Mouse (Mus musculus) layer of hippocampus, postnatal 14 days (tissue): Measurements from ENCODE around the gene Trim47. TPM values are rescaled to one million over a fixed set of nuclear protein-coding genes. Genes with fewer than 3 reads are reported as not detected.

Experiments
- DNase-seq, 2 experiments: peaks; one replicate each; pipeline ENCODE4 v3.0.0; 2021 to 2022; ENCODE audit warnings: low spot score in 2 of 2, mixed read lengths in 1 of 2
- long read RNA-seq, 2 experiments: library from polyadenylated mRNA; stranded (forward); transcript quantifications; one replicate each; pipeline ENCODE4 v2.0.0; 2021
- total RNA-seq, 2 experiments: library from RNA; stranded (reverse); gene quantifications; 2 replicates each; pipeline ENCODE4 v1.2.3; 2021

Trim47 gene
- total RNA-seq = 1 to 10 TPM; 5.7 to 7.8 TPM
- long read RNA-seq, experiment 1, transcript Trim47-202 (6 exons, 2,192 nt) = major isoform, 8 of 12 reads
- long read RNA-seq, experiment 1, partial matches to known transcripts = 0 of 12 reads
- long read RNA-seq, experiment 1, other reads (novel, unspliced or antisense) = 4 of 12 reads
- long read RNA-seq, experiment 2, transcript Trim47-202 (6 exons, 2,192 nt) = major isoform, 9 of 14 reads
- long read RNA-seq, experiment 2, partial matches to known transcripts = 0 of 14 reads
- long read RNA-seq, experiment 2, other reads (novel, unspliced or antisense) = 3 of 14 reads

DNA sequence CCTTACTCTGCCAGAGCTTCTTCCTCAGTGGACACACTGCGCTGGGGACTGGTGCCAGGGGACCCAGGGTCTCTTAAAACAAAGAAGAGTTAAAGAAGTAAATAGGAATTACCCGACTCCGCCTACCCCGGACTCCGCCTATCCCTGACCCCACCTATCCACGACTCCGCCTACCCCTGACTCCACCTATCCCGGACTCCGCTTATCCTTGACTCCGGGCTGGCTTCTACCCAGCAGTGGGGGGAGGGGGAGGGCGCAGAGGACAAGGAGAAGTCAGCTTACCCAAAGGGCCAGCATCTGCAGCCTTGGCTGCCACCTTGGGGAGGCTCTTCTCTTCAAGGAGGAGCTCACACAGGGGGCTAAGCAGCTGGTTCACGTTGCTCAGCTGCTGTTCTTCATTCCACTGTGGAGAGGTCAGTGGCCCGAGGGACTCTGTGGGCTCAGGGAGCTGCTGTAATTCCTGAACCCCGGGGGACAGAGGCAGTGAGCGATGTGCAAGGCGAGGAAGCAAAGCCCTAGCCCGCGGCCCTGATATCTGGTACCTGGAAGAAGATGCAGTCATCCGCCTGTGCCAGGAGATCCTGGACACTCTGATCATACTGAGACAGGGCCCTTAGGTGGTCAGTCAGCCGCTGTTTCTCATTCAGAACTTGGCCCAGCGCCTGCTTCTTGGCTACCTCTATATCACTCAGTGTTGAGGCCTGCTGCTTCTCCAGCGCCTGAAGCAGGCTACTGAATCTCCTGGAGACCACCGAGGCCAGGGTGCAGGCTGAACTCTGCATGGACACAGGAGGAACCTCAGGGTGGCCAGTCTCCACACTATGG is at the start of gene Trim47:
TSS of gene Trim47 (minus strand) at position 55 of the 825 bp plus-strand sequence.
- DNase-seq = no peak

DNA sequence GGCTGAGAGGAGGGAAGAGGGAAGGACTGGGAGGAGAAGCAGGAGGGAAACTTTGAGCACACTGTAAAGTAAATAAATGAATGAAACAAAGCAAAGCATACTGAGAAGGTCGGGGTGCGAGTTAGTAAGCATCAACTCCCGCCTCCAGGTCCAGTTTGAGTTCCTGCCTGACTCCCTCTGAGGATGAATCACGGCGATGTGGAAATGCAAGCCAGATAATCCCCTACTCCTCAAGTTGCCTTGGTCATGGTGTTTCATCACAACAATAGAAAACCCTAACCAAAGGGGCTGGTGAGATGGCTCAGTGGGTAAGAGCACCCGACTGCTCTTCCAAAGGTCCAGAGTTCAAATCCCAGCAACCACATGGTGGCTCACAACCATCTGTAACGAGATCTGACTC is 49.0 kb upstream of the Trim47 start:
- no peak for DNase-seq

DNA sequence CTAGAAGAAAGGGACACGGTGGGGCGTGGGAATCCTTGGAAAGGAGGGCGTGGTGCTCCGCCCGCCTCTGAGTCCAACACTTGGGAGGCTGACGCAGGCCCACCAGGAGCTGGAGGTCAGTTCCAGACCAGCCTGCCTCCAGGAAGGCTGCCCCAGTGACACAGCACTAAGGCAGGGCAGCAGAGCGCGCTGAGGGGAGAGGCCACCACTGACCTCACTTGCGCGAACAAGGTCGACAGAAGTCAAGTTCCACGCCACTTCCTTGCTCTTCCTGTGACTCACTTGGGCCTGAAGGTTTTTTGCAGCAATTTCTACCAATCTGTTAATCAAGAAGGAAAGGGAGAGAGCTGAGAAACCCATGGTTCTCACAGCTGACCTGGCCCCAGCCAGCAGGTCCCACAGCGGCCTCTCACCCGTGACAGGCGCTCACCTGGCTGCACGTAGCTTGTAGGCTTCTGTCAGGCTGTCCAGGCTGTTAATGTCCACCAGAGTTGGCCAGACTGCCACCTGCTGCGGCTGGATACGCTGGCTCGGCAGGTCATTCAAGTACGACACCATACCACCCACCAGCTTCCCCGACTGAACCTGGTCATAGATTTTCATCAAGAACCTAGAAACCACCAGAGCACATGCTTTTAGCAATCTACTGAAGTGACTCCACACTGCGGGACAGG is 47.9 kb upstream of the Trim47 start:
- DNase-seq = no peak

DNA sequence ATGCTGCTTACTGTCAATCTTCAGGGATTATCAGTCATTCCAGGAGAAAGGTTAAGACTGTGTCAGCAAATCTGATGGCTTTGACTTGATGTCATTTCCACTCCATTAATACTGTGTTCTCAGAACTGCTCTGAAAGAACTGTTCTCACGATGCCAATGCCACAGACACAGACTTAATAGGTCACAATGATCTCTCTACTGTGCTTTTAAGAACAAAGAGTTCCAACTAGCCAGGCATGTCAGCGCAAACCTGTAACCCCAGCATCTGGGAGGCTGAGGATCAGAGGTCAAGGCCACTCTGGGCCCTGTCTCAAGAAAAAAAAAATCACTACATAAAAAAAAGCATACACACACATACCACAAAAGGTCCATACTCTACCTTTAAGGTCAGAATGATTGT is 44.9 kb upstream of the Trim47 start:
- DNase-seq = no peak

DNA sequence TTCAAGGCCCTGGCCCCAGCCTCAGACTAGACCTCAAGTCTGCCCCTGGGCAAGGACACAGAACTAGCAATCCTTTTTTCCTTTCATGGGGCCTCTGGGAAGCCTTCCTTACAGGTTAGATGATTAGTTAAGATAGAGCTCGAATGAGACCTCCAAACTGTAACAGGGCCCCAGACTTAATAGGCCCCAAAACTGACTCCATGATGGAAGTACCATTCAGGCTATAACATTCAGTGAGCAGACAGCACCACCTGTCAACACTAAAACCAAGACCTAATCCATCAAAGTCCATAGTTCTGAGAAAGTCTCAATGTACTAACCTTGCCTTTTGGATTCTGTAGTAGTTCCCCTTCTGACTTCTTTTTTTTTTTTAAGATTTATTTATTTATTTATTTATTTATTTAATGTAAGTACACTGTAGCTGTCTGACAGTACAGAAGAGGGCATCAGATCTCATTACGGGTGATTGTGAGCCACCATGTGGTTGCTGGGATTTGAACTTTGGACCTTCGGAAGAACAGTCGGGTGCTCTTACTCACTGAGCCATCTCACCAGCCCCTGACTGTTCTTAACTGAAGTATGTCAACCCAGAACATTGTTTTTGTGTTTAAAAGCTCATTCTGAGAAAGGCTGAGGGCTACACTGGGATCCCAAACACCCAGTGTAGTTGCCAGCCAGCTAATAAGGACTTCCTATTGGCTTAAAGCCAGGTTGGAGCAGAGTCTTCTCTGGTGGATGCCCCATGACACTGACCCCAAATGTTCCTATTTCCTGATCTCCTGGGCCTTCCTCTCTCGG is 43.2 kb upstream of the Trim47 start:
- no peak for DNase-seq

DNA sequence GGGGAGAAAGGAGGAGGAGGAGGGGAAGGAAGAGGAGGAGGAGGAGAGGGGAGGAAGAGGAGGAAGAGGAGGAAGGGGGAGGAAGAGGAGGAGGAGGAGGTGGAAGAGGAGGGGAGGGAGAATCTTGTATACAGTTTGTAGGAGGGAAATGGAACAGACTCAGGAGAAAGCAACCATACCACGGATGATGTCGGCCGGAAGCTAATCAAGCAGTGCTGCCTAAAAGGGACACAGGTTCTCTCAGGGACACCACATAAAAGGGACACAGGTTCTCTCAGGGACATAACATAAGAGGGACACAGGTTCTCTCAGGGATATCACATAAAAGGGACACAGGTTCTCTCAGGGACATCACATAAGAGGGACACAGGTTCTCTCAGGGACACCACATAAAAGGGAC is 42.2 kb upstream of the Trim47 start:
- DNase-seq = no peak

DNA sequence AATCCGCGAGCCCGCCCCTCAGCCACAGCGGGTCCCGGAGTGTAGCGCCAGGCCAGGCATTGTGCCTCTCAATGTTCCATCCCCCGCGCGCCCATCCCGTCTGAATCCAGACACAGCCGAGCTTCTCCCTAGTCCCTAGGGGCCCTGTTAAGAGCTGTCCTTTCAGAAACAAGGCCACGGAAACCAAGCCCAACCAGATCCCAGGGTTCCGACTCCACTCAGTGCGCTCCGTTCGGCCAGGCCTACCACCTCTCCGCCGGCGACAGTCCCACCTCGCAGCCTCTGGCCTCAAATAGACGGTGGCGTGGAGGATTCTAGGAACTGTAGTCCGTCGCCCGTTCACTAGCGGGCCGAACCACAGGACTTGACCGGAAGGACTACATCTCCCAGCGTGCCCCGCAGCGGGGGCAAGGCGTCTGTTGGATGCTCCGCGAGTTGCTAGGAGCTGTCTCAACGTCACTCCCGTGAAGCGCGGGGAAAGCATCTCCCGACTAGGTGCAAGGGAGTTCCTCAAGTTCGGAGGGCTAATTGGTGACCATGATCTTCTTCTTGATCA is 41.0 kb upstream of the Trim47 start, which contains the start of gene Fbf1:
TSS of gene Fbf1 (minus strand) at position 283 of the 556 bp plus-strand sequence.
- peak; percentile 91 to 98 for DNase-seq

DNA sequence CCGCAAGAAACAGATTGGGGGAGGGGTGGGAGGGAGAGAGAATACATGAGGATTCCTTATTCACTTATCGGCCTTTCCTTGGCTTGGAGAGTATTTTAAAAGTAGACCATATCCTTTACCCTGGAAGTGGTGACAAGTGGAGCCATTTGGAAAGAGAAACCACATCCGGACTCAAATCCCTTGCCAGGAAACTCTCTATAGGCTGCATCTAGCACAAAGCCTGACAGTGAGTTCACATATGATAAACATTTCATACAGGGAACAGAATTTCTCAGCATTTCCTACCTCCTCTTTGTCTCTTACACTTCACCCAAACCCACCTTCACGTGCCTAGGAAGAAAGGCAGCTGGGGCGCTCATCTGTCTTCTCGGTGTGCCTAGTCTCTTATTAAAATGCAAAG is 40.2 kb upstream of the Trim47 start:
- no peak for DNase-seq

DNA sequence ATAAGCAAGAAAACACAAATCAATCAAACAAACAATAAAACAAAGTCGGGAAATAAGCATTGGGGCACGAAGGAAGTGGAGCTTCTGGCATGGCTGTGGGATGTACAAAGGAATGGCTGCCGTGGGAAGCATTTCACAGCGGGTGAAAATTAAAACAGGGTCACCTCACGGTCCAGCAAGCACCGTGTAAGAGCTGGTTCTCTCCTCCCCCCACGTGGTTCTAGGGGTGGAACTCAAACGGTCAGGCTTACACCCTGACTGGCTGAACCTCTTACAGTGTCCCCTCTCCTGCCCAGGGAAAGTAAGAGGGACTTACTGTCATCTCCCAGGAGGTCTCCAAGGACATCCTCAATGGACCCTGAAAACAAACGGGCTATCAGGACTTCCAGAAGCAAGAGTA is 36.0 kb upstream of the Trim47 start:
- DNase-seq = no peak

DNA sequence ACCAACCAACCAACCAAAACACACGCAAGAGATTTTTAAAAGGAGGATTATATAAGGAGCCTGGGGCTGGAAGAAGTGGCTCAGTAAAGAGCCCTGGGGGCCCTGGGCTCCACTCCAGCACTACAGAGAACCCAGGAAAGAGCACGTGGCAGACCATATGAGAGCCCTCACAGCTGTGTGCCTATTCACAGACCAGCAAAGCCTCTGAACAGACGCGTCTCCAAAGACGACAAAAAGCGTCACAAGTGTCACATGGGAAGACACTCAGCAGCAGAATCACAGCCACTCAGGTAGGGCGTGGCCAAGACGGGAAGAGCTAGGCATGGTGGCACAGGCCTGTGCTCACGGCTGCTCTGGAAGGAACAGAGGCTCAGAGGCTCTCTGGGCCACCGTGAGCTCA is 35.1 kb upstream of the Trim47 start:
- peak in 1 of 2 experiments; percentile 53 for DNase-seq

DNA sequence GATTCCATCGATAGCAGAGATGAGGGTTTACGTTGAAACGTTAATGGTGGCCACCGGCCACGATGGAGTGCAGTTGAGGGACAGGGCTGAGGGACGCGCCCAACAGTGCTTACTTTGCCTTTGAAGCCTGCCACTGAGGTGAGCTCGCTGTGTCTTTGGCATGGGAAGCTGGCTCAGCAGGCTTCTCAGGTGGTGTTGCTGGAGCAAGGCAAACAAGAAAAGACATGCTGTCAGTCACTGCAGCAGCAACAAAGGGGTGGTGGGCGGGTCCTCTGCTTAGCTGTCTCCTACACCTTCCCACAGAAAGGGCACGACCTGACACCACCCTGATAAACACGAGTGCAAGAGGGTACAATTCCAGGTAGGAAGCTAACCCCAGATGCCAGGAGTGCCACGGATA is 34.3 kb upstream of the Trim47 start:
- no peak for DNase-seq

DNA sequence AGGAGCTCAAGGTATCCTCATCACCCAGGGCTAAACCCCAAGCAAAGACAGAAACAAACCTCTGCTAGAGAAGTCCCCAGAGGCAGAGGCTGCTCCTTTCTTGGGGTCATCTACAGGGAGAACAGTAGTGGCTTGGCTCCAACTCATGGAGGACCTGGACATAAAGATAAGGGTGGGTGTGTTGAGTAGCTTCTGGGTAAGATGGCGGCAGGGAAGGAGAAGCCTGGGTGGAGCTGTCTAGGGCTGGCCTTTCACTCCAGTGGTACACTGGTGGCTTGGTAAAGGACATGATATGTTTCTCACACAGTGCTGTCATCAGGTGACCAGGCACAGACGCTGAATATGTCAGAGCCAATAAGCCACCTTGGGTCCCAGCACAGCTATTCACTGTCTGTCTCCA is 23.9 kb upstream of the Trim47 start:
- no peak for DNase-seq

DNA sequence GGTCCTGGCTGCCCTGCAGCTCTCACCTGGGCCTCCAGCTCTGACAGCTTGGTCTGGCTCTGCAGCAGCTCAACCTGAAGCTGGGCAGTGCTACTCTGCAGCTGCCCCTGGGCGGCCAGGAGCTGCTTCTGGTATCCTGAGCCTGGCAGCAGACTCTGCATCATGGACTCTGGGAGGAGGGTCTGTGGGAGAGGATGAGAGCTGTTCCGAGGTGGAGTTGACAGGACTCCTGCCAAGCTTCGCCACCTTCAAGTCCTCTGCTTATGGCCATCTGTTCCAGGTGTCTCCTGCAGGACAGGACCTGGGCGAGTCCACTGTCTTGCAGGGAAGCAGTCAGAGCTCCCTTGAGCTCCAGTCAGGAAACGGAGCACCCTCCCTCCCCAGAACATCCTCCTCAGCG is 22.3 kb upstream of the Trim47 start:
- DNase-seq = no peak

DNA sequence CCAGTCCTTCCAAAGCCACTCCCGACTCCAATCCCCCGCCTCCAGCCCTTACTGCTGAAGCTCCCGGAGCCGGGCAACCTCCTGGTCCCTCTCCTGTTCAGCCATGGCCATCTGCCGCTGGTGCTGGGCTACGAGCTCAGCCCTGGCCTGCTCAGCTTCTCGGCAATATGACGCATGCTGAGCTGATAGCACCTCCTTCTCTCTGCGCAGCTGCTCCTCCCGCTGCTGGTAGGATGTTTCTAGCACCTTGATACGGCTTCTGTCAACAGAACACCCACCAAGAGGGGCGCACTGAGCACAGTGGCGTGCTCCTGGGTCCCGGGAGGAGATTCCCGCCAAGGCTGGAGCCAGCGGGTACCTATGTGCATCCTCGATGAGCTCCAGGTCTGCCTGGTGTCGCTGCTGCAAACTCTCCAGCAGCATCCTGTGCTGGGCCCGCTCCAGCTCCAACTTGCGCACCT is 21.8 kb upstream of the Trim47 start:
- DNase-seq = no peak

DNA sequence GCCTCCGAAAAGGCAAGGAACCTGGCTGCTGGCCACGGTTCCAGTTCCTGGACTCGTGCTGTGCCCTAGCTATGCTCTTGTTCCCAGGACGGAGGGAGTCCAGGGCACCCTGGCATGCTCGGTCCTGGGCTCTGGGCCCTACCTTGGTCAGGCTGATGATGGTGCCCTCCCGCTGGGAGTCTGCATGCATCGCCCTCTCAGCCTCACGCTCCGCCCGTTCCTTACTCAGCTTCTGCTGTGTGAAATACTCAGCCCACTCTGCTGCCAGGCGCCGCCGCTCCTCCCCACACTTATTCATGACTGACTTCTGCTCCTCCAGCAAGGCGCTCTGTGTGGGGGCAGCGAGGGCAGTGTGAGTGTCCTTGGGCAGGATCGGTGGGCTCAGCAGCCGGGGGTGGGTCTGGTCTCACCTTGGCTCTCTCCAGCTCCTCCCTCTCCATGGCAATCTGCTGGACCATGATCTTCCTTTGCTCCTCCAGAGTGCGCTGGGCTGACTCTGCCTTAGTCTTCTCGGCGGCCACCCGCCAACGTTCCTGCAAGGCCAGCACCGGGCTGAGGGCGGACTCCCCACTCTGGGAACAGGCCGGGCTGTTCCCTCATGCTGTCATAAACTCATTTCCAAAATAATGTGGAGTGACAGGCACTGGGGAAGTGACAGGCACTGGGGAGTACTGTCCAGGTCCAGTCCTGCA is 19.4 kb upstream of the Trim47 start:
- peak; percentile 64 to 66 for DNase-seq

DNA sequence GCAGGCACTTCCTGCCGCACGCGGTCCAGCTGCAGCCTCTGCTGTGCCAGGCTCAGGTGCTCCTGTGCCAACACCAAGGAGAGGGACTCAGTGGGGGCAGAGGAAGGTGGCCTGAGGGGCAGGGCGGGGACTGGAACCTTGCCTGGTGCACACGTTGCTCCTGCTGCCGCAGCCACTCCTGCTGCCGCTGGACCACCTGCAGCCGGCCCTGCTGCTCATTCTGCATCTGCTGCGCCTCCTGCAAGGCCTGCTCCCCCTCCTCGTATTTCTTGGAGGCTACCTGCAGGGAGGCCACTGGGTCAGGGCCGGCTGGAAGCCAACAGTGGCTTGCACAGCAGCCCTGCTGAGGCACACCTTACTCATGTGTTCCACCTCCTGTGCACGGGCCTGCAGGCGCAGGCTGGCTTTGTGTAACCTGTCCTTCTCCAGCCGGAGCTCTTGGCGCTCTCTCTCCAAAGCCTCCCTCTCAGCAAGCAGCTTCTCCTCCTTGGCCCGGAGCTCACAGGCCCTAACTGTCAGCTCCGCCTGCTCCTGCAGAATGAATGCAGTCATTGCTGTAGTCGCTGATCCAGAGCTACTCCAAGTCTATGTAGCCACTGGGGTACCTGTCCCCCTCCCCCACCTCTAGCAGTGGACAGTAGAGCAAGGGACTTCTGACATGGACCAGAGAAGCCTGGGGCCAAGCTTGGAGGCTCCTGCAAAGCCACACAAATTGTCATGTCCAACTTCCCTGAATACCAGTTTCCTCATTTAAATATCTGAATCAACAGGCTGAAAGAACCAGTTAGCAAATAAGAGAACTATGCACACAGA is 18.7 kb upstream of the Trim47 start:
- DNase-seq = no peak

DNA sequence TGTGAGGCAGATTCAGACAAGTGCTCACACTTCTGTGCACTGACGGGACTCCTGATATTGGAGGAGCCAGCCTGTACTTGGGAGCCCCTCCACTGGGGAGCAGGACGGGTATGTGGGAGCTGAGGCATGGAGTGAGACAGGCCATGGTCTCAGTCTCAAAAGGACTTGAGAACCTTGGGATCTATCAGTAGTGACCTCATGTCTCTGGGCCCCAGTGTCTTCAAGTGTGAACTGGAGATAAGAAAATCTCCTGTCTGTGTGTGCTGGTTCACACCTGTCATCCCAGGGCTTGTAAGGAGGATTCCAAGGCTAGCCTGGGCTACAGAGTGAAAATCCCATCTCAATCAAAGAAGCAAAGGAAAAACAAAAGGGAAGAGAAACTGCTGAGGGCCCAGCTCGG is 16.5 kb upstream of the Trim47 start:
- DNase-seq = no peak

DNA sequence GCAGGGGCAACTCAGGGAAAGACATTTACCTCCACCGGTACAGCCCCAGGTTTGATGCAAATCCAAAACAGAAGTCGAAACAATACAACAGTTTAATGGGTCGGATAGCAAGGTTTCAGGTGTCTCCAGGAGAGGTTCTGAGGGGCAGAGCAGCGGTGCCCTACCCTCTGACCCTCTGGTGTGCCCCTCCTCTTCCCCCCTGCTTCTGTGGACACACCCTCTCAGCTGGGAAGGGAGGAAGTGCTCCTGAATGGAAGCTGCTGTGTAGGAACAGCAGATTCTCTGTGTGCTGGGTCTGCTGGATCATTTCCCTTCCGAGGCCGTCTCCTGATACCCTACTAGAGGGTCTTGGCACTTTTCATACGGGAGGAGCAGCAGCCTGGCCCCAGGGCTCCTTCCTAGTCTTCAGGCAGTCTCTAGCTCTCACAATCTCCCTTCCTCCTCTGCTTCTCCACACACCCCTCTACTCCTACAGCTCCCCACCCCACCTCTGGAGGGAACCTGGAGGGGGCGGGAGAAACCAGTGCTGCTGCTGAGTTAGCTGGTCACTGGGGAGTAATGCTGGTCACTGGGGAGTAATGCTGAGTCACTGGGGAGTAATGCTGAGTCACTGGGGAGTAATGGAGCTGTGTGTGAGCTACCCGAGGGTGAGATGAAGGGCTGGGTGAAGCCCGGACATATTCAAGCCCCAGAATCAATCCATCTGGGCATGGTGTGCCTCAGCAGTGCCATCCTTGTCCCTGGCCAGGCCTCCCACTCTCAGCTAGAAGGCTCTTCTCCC is 15.4 kb upstream of the Trim47 start:
- no peak for DNase-seq
